Mouse (Mus musculus): ENCODE data around the gene Gpd1.
A peak's percentile ranks its signal among the peaks of the same experiment; 100 is the strongest.

GRCm38 (mm10) chr15:99701999-99702900 is 15.1 kb upstream of the Gpd1 start, which contains the start of gene Smarcd1:
- peak; percentile 77 for TF ChIP-seq CTCF (IDR thresholded peaks at IDR 0.05; ENCODE audit: insufficient read depth, low read length)
- TF ChIP-seq POLR2A (IDR thresholded peaks at IDR 0.05; ENCODE audit: borderline replicate concordance, extremely low read depth, low read depth, low read length): 0 out of 2 replicates have a peak, but pooled peaks have one; percentile 20
